Mouse (Mus musculus) embryo, embryonic 11 days (tissue): ENCODE measurements at regions not wholly inside any gene's neighbourhood (a gene's known extent, or its start where the extent isn't known, plus 50 kb on each side); places are given as distances from the start of the nearest gene placed in this dataset.

Experiments
- DNase-seq: peaks from one replicate; pipeline ENCODE4 v3.0.0-alpha.2; 2015

DNA sequence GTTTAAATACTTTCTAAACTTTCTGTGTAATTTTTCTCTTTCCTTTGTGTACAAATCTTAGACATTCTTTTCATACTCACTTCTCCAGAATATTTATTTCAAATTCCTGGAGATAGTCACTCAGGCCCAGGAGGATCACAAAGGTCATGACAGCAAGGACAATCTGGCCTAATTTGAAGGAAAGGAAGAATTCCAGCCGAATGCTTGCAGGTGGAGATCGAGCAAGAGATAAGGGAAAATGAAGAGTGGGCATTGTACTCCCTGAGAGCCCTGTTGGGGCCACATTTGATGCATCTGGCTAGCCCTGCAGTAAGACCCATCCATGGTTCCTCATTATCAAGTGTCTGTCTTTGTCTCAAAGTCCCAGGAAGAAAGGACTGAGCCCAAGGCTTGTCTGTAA, 66.0 kb upstream of the Jazf1 start:
- DNase-seq: no peak

DNA sequence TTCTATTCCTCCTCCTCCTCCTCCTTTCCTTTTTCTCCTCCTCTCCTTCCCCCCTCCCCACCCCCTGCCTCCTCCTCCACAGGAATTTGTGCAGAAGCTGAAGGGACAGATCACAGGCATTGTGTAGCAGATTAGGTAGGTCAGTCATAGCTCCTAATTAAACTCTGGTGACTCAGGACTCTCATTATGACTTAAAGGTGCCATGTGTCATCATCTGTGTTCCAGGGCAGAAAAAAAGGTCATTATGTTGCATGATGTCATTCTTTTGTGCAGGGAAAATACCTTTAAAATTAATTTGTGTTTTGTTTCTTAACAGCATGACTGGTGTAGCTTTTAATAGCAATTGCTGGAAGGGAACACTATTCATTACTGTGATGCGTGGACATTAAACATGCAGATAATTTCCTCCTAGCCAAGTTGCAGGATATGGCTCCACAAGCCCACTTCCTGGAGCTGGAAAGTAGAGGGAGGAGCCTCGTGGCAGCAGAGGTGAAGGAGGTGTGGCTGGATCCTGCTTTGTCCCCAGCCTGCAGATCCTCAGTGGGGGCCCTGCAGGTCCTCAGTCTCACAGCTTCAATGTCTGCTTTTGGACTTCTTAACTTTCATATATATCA, 62.4 kb upstream of the Jazf1 start:
- DNase-seq: no peak

DNA sequence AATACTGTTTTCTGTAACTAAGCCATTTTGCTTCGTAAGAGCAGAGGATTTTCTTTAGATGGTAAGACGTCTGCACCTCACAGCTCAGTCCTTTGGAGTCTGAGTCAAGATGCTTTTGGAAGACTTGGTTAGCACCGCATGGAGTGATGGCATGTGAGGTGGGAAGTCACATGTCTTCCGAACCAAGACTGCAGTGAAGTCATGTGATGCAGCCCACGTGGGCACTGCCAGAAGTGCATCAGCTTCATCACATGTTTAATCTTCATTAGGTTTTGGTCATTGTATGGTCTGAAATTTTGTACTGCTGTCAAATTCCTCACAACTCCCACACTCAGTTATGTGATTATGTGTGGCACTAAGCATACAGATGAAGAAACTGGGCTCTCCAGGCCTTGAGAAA, 58.3 kb upstream of the Jazf1 start:
- no peak for DNase-seq

DNA sequence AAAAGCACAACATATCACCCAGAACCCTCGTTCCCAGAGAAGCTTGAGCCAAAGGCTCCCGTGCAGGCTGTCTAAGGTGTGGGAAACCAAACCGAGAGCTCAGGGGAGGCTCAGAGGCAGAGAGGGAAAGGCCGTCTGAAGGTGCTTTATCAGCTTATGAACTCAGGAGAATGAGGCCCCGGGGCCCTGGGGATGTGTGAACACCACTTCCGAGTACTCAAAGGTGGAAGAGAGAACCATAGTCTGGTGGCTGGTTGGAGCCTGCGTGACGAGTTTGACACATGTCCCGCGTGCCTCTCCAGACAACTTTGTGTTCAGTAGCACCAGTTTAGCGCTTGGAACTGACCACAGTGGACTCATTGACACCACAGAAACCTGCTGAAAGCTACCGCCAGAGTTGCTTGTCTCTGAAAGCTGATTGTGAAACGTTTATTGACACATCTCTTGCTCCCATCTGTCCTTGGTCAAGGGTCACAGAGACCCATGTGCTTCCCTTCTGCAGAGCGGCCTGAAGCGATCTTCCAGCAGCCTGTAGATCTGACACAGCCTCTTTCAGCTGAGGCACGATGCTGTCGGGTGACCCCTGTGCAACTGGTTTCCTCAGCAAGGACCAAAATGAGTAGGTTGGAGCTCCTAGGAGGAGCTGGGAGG, 56.5 kb upstream of the Jazf1 start:
- no peak for DNase-seq

DNA sequence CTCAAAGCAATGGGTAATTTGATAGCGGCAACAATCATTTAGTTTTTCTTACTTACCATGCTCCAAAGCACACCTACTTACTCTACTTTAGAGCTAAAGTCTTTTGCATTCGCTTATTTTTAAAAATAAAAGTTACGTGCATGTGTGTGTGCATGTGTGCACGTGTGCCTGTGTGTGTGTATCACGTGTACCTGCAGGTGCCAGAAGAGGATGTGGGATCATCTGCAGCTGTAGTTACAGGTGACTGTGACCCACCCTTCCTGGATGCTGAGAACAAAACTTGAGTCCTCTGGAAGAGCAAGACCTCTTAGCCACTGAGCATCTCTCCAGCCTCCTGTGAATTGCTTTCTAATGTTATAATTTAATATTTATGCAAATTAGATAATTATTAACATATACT, 52.0 kb upstream of the Jazf1 start:
- DNase-seq: no peak
